Mouse (Mus musculus) liver, embryonic 14.5 days (tissue): ENCODE data around the gene Gm19402.

Source experiments
- CTCF ChIP-seq: IDR thresholded peaks from 2 replicates; pipeline ENCODE4 v1.5.1; 2016; ENCODE audit warnings: antibody characterized with exemption, low read depth, control low read depth
- EP300 ChIP-seq: IDR thresholded peaks from 2 replicates; pipeline ENCODE4 v1.6.1; 2016; ENCODE audit warnings: antibody characterized with exemption, low read depth

- TF ChIP-seq CTCF (no peak), EP300 (no peak)
Measured at GRCm38 (mm10) chr10:77735928-77736327, 45.4 kb upstream of the Gm19402 start.
